Mouse (Mus musculus) MEL (cell line): Measurements from ENCODE around the gene Lrch4. TPM values are rescaled to one million over a fixed set of nuclear protein-coding genes. Genes with fewer than 3 reads are reported as not detected.

ENCODE experiments used
- DNase-seq: peaks from one replicate; pipeline ENCODE4 v3.0.0; 2011; ENCODE audit warnings: low read depth, low spot score
- H3K27ac ChIP-seq: 2 replicates; pipeline ENCODE4 v1.5.1; 2012; ENCODE audit warnings: low read depth, mild to moderate bottlenecking, control low read depth, low read length, moderate library complexity; ENCODE audit not compliant: control insufficient read depth
- H3K27me3 ChIP-seq, 2 experiments: fragments of 150-350 bp in 1 of 2; sonication (generic) in 1 of 2; 2 replicates each; pipeline ENCODE4 v1.6.1; 2012; ENCODE audit warnings: low read length in 2 of 2, mild to moderate bottlenecking in 2 of 2, improper control_type of control experiment in 1 of 2, moderate library complexity in 1 of 2; ENCODE audit not compliant: insufficient read depth in 2 of 2, control insufficient read depth in 1 of 2
- H3K36me3 ChIP-seq, 2 experiments: 2 replicates each; pipeline ENCODE4 v1.6.1; 2012 to 2014; ENCODE audit warnings: low read length in 2 of 2, improper control_type of control experiment in 1 of 2, inconsistent platforms in 1 of 2, mild to moderate bottlenecking in 1 of 2; ENCODE audit not compliant: insufficient read depth in 2 of 2, control insufficient read depth in 1 of 2
- H3K4me1 ChIP-seq, 2 experiments: fragments of 150-350 bp in 1 of 2; sonication (generic) in 1 of 2; 2 replicates each; pipeline ENCODE4 v1.6.1; 2012; ENCODE audit warnings: low read length in 2 of 2, improper control_type of control experiment in 1 of 2, mild to moderate bottlenecking in 1 of 2; ENCODE audit not compliant: insufficient read depth in 2 of 2, control insufficient read depth in 1 of 2
- H3K4me3 ChIP-seq, 2 experiments: fragments of 150-350 bp in 1 of 2; sonication (generic) in 1 of 2; 2 replicates each; pipeline ENCODE4 v1.5.1; 2012; ENCODE audit warnings: low read depth in 2 of 2, low read length in 2 of 2, mild to moderate bottlenecking in 2 of 2, moderate library complexity in 2 of 2, control low read depth in 1 of 2, improper control_type of control experiment in 1 of 2; ENCODE audit not compliant: control insufficient read depth in 1 of 2, insufficient read depth in 1 of 2
- H3K79me2 ChIP-seq: 2 replicates; pipeline ENCODE4 v1.6.1; 2012; ENCODE audit warnings: mild to moderate bottlenecking, low read length, moderate library complexity; ENCODE audit not compliant: control insufficient read depth, poor library complexity, insufficient read depth
- H3K9ac ChIP-seq: 2 replicates; pipeline ENCODE4 v1.6.1; 2012; ENCODE audit warnings: low read depth, mild to moderate bottlenecking, control low read depth, low read length, moderate library complexity; ENCODE audit not compliant: control insufficient read depth, poor library complexity, severe bottlenecking
- H3K9me3 ChIP-seq: fragments of 150-350 bp; sonication (generic); replicated peaks from 2 replicates; pipeline ENCODE4 v1.6.1; 2012; ENCODE audit warnings: mild to moderate bottlenecking, low read length, improper control_type of control experiment, moderate library complexity; ENCODE audit not compliant: insufficient read depth
- KAT2A ChIP-seq: conservative IDR thresholded peaks from 2 replicates; pipeline ENCODE4 v1.6.1; 2012; ENCODE audit warnings: low read depth, low read length, improper control_type of control experiment, inconsistent platforms
- MAFK ChIP-seq: IDR thresholded peaks from 2 replicates; pipeline ENCODE4 v1.6.1; 2011; ENCODE audit warnings: low read depth, mild to moderate bottlenecking, low read length, improper control_type of control experiment, borderline replicate concordance
- MAX ChIP-seq: IDR thresholded peaks from 2 replicates; pipeline ENCODE4 v1.6.1; 2011; ENCODE audit warnings: low read length, improper control_type of control experiment
- MEF2A ChIP-seq: IDR thresholded peaks from 2 replicates; pipeline ENCODE4 v1.6.1; 2014; ENCODE audit warnings: low read depth, mild to moderate bottlenecking, inconsistent platforms, low read length, improper control_type of control experiment; ENCODE audit not compliant: poor library complexity, insufficient replicate concordance, severe bottlenecking; ENCODE audit errors: extremely low read depth
- MXI1 ChIP-seq: IDR thresholded peaks from 2 replicates; pipeline ENCODE4 v1.6.1; 2011; ENCODE audit warnings: mild to moderate bottlenecking, low read depth, low read length, improper control_type of control experiment
- MYC ChIP-seq: IDR thresholded peaks from 2 replicates; pipeline ENCODE4 v1.6.1; 2011; ENCODE audit warnings: low read depth, mild to moderate bottlenecking, low read length, improper control_type of control experiment, moderate library complexity
- NRF1 ChIP-seq: IDR thresholded peaks from 2 replicates; pipeline ENCODE4 v1.6.1; 2014; ENCODE audit warnings: low read depth, mild to moderate bottlenecking, inconsistent platforms, low read length, improper control_type of control experiment, moderate library complexity; ENCODE audit not compliant: poor library complexity, insufficient read depth, severe bottlenecking
- POLR2A ChIP-seq, 2 experiments: IDR thresholded peaks; 2 replicates each; pipeline ENCODE4 v1.6.1; 2011 to 2012; ENCODE audit warnings: low read length in 2 of 2, mild to moderate bottlenecking in 2 of 2, control low read depth in 1 of 2, improper control_type of control experiment in 1 of 2, low read depth in 1 of 2, moderate library complexity in 1 of 2; ENCODE audit not compliant: control insufficient read depth in 1 of 2, insufficient read depth in 1 of 2, poor library complexity in 1 of 2
- SIN3A ChIP-seq: IDR thresholded peaks from 2 replicates; pipeline ENCODE4 v1.6.1; 2012; ENCODE audit warnings: low read length, improper control_type of control experiment, inconsistent platforms
- SMC3 ChIP-seq: IDR thresholded peaks from 2 replicates; pipeline ENCODE4 v1.6.1; 2011; ENCODE audit warnings: low read depth, low read length, improper control_type of control experiment
- TBP ChIP-seq: IDR thresholded peaks from 2 replicates; pipeline ENCODE4 v1.8.0; 2011; ENCODE audit warnings: low read depth, low read length, improper control_type of control experiment
- USF2 ChIP-seq, 2 experiments: IDR thresholded peaks; 2 replicates each; pipeline ENCODE4 v1.6.1; 2011 to 2012; ENCODE audit warnings: improper control_type of control experiment in 2 of 2, low read length in 2 of 2, borderline replicate concordance in 1 of 2, inconsistent platforms in 1 of 2, low read depth in 1 of 2, mild to moderate bottlenecking in 1 of 2; ENCODE audit not compliant: insufficient read depth in 1 of 2
- polyA plus RNA-seq, 2 experiments: library from polyadenylated mRNA; stranded (reverse) in 1 of 2; unstranded in 1 of 2; fragments of >175 nt in 1 of 2; fragments of >200 nt in 1 of 2; gene quantifications; 2 replicates each; pipeline versions ENCODE4 v1.2.1 to v1.2.4; 2012; ENCODE audit warnings: low replicate concordance in 2 of 2, low read depth in 1 of 2; ENCODE audit not compliant: insufficient read length in 2 of 2, insufficient read depth in 1 of 2, missing spikeins in 1 of 2
- total RNA-seq: library from RNA; depleted of rRNA; stranded (reverse); fragments of 300-350 nt; gene quantifications from 2 replicates; pipeline ENCODE4 v1.2.3, GENCODE M21; 2012

Gene Lrch4
- total and polyA plus RNA-seq, 3 experiments, result 9.1 to 239 (median 47.0) TPM

DNA sequence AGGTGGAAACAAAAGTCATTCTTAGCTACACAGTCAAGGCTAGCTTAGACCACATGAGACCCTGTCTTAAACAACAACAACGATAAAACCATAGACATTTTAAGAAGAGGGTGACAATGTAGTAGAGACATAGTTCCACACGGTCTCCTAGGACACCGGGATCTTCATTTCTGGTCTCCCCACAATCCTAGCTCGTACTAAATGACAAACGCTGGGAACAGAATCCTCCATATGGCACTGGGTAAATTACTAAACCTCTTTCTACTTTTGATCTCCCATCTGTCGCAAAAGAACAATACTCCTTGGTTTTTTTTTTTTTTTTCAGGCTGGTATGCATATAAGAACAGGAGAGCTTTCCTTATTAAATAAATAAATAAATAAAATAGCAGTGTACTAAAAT, 53.6 kb downstream of the Lrch4 start:
- Histone ChIP-seq H3K9ac (peak overlapping the region; percentile 83; the same call in 1 of the 2 replicates), H3K27me3 (no peaks in the 10 kb centered on the region), H3K9me3 (no peaks in the 10 kb centered on the region), H3K4me3 (peak overlapping the region in 1 of 2 experiments; percentile 63; a peak in 2 of 4 replicates), H3K79me2 (peaks cover 51% of the 10 kb centered on the region), H3K4me1 (peaks cover 8 to 32% of the 10 kb centered on the region in 2 experiments; a peak in 3 of 4 replicates), H3K27ac (no peak overlapping the region), H3K36me3 (peaks cover 0 to 37% of the 10 kb centered on the region in 2 experiments; a peak in 3 of 4 replicates)
- TF ChIP-seq KAT2A (no peak), MEF2A (no peak), TBP (no peak), NRF1 (no peak), SMC3 (no peak)
- no peak for DNase-seq

DNA sequence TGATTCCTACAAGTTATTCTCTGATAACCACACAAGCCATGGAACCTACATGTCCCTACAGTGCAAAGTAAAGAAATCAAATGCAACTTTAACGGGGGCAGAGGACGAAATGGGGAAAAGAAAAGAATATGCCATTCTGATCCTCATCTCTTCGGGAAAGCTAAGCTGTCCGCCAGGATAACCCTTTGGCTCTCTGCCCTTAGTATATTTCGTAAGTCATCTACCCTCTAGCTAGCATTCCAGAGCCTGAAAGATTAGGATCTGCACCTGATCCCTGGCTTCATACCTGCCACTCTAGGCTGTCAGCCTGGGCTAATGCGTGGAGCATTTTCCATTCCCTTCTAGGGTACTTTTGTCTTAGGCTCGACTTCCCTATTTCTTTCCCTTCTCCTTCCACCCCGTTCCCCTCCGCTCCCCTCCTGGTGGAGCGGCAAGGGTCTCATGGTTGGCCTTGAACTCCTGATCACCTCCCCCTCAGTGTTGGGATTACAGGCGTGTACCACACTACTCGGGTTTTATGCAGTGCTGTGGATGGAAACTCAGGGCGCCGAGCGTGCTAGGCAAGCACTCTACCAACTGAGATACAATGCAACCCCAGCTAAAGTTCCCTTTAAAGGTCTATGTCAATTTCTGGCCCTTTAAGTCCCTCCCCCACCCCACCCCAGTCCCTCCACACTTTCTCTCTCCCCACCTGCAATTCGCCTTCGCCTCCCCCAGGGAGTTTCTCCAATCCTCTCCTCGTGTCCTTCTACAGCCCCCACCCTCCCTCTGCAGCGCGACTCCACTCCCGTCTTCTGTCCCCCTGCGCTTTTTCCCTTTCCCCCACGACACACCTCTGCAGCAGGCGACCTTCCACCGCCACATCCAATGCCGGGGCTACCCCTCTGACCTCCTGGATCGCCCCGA, 54.7 kb downstream of the Lrch4 start:
- Histone ChIP-seq H3K36me3 (peaks cover 0 to 37% of the 10 kb centered on the region in 2 experiments; a peak in 3 of 4 replicates), H3K79me2 (peaks cover 45% of the 10 kb centered on the region)
- TF ChIP-seq SIN3A, result peak; percentile 75
- TF ChIP-seq MAFK, result peak; percentile 19; the same call in 1 of the 2 replicates
- peak; percentile 67 for TF ChIP-seq MXI1
- no peak for TF ChIP-seq KAT2A
- 0 out of 2 replicates have a peak, but pooled peaks have one; percentile 24 for TF ChIP-seq MYC
- 0 out of 2 replicates have a peak, but pooled peaks have one; percentile 29 for TF ChIP-seq MAX
- TF ChIP-seq USF2 (IDR thresholded peaks at IDR 0.05; ENCODE audit: borderline replicate concordance in 1 of 2, insufficient read depth in 1 of 2, low read depth in 1 of 2, low read length in 2 of 2), result no peak
- no peak; a peak in 1 of 4 replicates for TF ChIP-seq POLR2A (IDR thresholded peaks at IDR 0.05; ENCODE audit: control insufficient read depth in 1 of 2, insufficient read depth in 1 of 2, low read depth in 1 of 2, low read length in 2 of 2, poor library complexity in 1 of 2)
- peak; percentile 50; the same call in 1 of the 2 replicates for TF ChIP-seq TBP
- TF ChIP-seq, all 39 proteins: peak for 6
- Histone ChIP-seq H3K27me3 (no peaks in the 10 kb centered on the region), H3K4me1 (peaks cover 8 to 32% of the 10 kb centered on the region in 2 experiments; a peak in 3 of 4 replicates), H3K9me3 (no peaks in the 10 kb centered on the region), H3K27ac (peak overlapping the region; percentile 77), H3K9ac (peak overlapping the region; percentile 83), H3K4me3 (peak overlapping the region; percentile 63 to 91)
- DNase-seq, result peak; percentile 88
